Mouse (Mus musculus): ENCODE data around the gene Rhoh.

GRCm38 (mm10) chr5:65828261-65828660 lies 32.8 kb upstream of the Rhoh start:
- no peak for TF ChIP-seq HCFC1 (IDR thresholded peaks at IDR 0.05; ENCODE audit: borderline replicate concordance, insufficient read depth, low read length)
- no peak for TF ChIP-seq MAFK (IDR thresholded peaks at IDR 0.05; ENCODE audit: insufficient read depth, low read depth, low read length)
- no peak for TF ChIP-seq ZNF384 (IDR thresholded peaks at IDR 0.05; ENCODE audit: low read depth, low read length)
- TF ChIP-seq ZC3H11A (IDR thresholded peaks at IDR 0.05; ENCODE audit: borderline replicate concordance, low read depth, low read length): no peak
- no peak for TF ChIP-seq CHD2 (IDR thresholded peaks at IDR 0.05; ENCODE audit: low read depth, low read length)
